Mouse (Mus musculus): ENCODE measurements at regions not wholly inside any gene's neighbourhood (a gene's known extent, or its start where the extent isn't known, plus 50 kb on each side); places are given as distances from the start of the nearest gene placed in this dataset.

- TF ChIP-seq POLR2A (IDR thresholded peaks at IDR 0.05; ENCODE audit: control insufficient read depth in 1 of 2, insufficient read depth in 1 of 2, low read depth in 1 of 2, low read length in 2 of 2, poor library complexity in 1 of 2) (no peak), USF1 (IDR thresholded peaks at IDR 0.05; ENCODE audit: low read depth, low read length) (no peak), KAT2A (conservative IDR thresholded peaks at IDR 0.05; ENCODE audit: low read depth, low read length) (no peak), E2F4 (IDR thresholded peaks at IDR 0.05; ENCODE audit: borderline replicate concordance, low read depth, low read length) (no peak), HCFC1 (IDR thresholded peaks at IDR 0.05; ENCODE audit: low read depth, low read length) (no peak), RAD21 (IDR thresholded peaks at IDR 0.05; ENCODE audit: low read depth, low read length) (no peak), ZMIZ1 (IDR thresholded peaks at IDR 0.05; ENCODE audit: low read depth, low read length) (no peak)
These were observed 76.9 kb downstream of the Pdgfa start for GRCm38 (mm10) chr5:138920156-138920845.

All from MEL (cell line).